Comparison of ENCODE assay signal across 8 mouse cellular contexts in genomic region chr13:94059778-94060177, GRCm38 (mm10). TPM values are rescaled to one million over a fixed set of nuclear protein-coding genes. Genes with fewer than 3 reads are reported as not detected.
DNase-seq lines count a peak whose midpoint lies in the region; ATAC-seq and TF ChIP-seq lines count a peak whose summit lies in the region.

No protein-coding gene starts in this region.

- no peaks in the 10 kb centered on the region for H3K9me3 ChIP-seq in embryonic facial prominence, embryonic 12.5 days

- H3K4me3 ChIP-seq in embryonic facial prominence, embryonic 12.5 days = 0 out of 2 replicates have a peak overlapping the region, but pooled peaks have one; percentile 86
- H3K4me3 ChIP-seq in small intestine, adult 2 months (ENCODE audit: low read depth, low read length) = no peak overlapping the region

- no peaks in the 10 kb centered on the region for H3K36me3 ChIP-seq in embryonic facial prominence, embryonic 12.5 days
- no peaks in the 10 kb centered on the region for H3K36me3 ChIP-seq in small intestine, adult 2 months (ENCODE audit: control insufficient read depth, insufficient read depth, low read length)

- TF ChIP-seq POLR2A in small intestine, adult 2 months (IDR thresholded peaks at IDR 0.05; ENCODE audit: low read depth, low read length) = no peak

- peaks cover 3% of the 10 kb centered on the region; the same call in 1 of the 2 replicates for H3K27me3 ChIP-seq in embryonic facial prominence, embryonic 12.5 days
- peaks cover 23% of the 10 kb centered on the region for H3K27me3 ChIP-seq in small intestine, adult 2 months (ENCODE audit: control insufficient read depth, insufficient read depth, low read length)

- peak; percentile 69 for DNase-seq in embryo, embryonic 10 days (ENCODE audit: low spot score)
- DNase-seq in embryo, embryonic 10.5 days (ENCODE audit: low spot score) = no peak
- DNase-seq in retina, postnatal 1 day = peak; percentile 38
- no peak for DNase-seq in retina, embryonic 14.5 days (ENCODE audit: low spot score)
- peak; percentile 74 to 80 for DNase-seq in kidney, postnatal 4 days
- DNase-seq in c-Kit-positive CD71-positive TER-119-positive erythroid progenitor cells, embryonic 14.5 days (ENCODE audit: low spot score) = no peak

- H3K27ac ChIP-seq in embryonic facial prominence, embryonic 12.5 days = no peak overlapping the region
- H3K27ac ChIP-seq in small intestine, adult 2 months (ENCODE audit: insufficient read depth, low read depth, low read length) = no peak overlapping the region

- peak overlapping the region; percentile 69 for H3K4me2 ChIP-seq in embryonic facial prominence, embryonic 12.5 days (replicated peaks)

- H3K4me1 ChIP-seq in embryonic facial prominence, embryonic 12.5 days = peaks cover 50% of the 10 kb centered on the region
- peaks cover 3% of the 10 kb centered on the region for H3K4me1 ChIP-seq in small intestine, adult 2 months (ENCODE audit: control insufficient read depth, insufficient read depth, insufficient read length, low read length)

- 85% methylated on average over 6 of the region's 6 CpGs for WGBS in embryonic facial prominence, embryonic 12.5 days
- WGBS in small intestine, adult 2 months = 85% methylated on average over 6 of the region's 6 CpGs

- no peak for ATAC-seq in embryonic facial prominence, embryonic 12.5 days (ENCODE audit: insufficient number of reproducible peaks, insufficient read depth, low FRiP score, low TSS enrichment)

- H3K9ac ChIP-seq in embryonic facial prominence, embryonic 12.5 days = no peak overlapping the region

- TF ChIP-seq CTCF in small intestine, adult 2 months (IDR thresholded peaks at IDR 0.05; ENCODE audit: extremely low read depth, insufficient read length, insufficient replicate concordance, low read depth, low read length) = peak; percentile 63; the same call in 1 of the 2 replicates

RNA-seq across cellular contexts. Expression of gene Lhfpl2, which starts 2.2 kb away (rescaled TPM):
- polyA plus RNA-seq in embryonic facial prominence, embryonic 12.5 days (2016; fragmentation: Nextera tagmentation; extraction: Ambion mirVana) = 67.6 and 69.4 TPM in 2 replicates
- polyA plus RNA-seq in small intestine, adult 2 months (2012; rRNA removed) = 10.3 and 71.0 TPM in 2 replicates

Comparison
In these comparisons a context has a peak if more than half of its experiments do, and no peak if none do; other contexts are left out.
1. DNase-seq: peak in embryo, embryonic 10 days (single experiment), retina, postnatal 1 day (single experiment) and kidney, postnatal 4 days (2 of 2); none in embryo, embryonic 10.5 days (single experiment), retina, embryonic 14.5 days (single experiment) and c-Kit-positive CD71-positive TER-119-positive erythroid progenitor cells, embryonic 14.5 days (single experiment).